Mouse (Mus musculus): ENCODE data around the gene Tspan7. TPM values are rescaled to one million over a fixed set of nuclear protein-coding genes. Genes with fewer than 3 reads are reported as not detected.

Tspan7 gene
- total and polyA plus RNA-seq, 3 experiments: not detected

DNA sequence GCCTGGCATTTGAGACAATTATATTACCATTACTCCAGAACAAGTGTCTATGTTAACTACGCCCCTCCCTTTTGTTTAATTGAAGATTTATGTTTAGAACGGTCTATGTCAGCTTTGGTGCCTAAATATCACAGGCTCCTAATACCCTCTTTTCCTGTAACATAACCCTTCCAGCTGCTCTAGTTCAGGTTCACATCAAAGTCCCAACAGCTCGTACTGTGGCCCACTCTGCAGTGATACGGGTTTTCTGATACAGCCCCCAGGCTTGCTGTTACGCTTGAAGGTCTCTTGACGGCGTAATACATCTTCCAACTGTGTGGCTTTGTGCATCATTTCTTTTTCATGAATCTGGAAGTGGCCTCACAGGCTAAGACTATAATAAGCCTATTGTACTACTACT is 31.5 kb downstream of the Tspan7 start:
- no peak overlapping the region for H3K27ac ChIP-seq (ENCODE audit: control insufficient read depth, low read depth, low read length)
- H3K9me3 ChIP-seq (replicated peaks; ENCODE audit: insufficient read depth, low read length): no peaks in the 10 kb centered on the region
- TF ChIP-seq ZC3H11A (IDR thresholded peaks at IDR 0.05; ENCODE audit: low read depth, low read length) (no peak), MEF2A (IDR thresholded peaks at IDR 0.05; ENCODE audit: extremely low read depth, insufficient replicate concordance, low read depth, low read length, poor library complexity, severe bottlenecking) (no peak), USF2 (IDR thresholded peaks at IDR 0.05; ENCODE audit: borderline replicate concordance in 1 of 2, insufficient read depth in 1 of 2, low read depth in 1 of 2, low read length in 2 of 2) (no peak), USF1 (IDR thresholded peaks at IDR 0.05; ENCODE audit: low read depth, low read length) (no peak), BHLHE40 (IDR thresholded peaks at IDR 0.05; ENCODE audit: borderline replicate concordance, low read depth, low read length) (no peak), ZNF384 (IDR thresholded peaks at IDR 0.05; ENCODE audit: low read depth, low read length) (no peak), JUND (IDR thresholded peaks at IDR 0.05; ENCODE audit: low read depth, low read length) (no peak), GATA1 (IDR thresholded peaks at IDR 0.05; ENCODE audit: low read depth, low read length) (no peak), RCOR1 (IDR thresholded peaks at IDR 0.05; ENCODE audit: low read depth, low read length) (no peak), MXI1 (IDR thresholded peaks at IDR 0.05; ENCODE audit: low read depth, low read length) (no peak), MYB (IDR thresholded peaks at IDR 0.05; ENCODE audit: low read depth, low read length) (no peak), MAX (IDR thresholded peaks at IDR 0.05; ENCODE audit: low read length) (no peak), CHD2 (IDR thresholded peaks at IDR 0.05; ENCODE audit: low read length) (no peak)
- no peaks in the 10 kb centered on the region for H3K79me2 ChIP-seq (ENCODE audit: control insufficient read depth, insufficient read depth, low read length, poor library complexity)
- no peak overlapping the region for H3K4me3 ChIP-seq (ENCODE audit: control insufficient read depth in 1 of 2, insufficient read depth in 1 of 2, low read depth in 2 of 2, low read length in 2 of 2)
- H3K27me3 ChIP-seq (ENCODE audit: control insufficient read depth in 1 of 2, insufficient read depth in 2 of 2, low read length in 2 of 2): no peaks in the 10 kb centered on the region
- no peaks in the 10 kb centered on the region for H3K36me3 ChIP-seq (ENCODE audit: control insufficient read depth in 1 of 2, insufficient read depth in 2 of 2, low read length in 2 of 2)
- DNase-seq (ENCODE audit: low read depth, low spot score): no peak
- H3K9ac ChIP-seq (ENCODE audit: control insufficient read depth, low read depth, low read length, poor library complexity, severe bottlenecking): no peak overlapping the region
- H3K4me1 ChIP-seq (ENCODE audit: control insufficient read depth in 1 of 2, insufficient read depth in 2 of 2, low read length in 2 of 2): no peaks in the 10 kb centered on the region

- no peaks in the 10 kb centered on the region for H3K79me2 ChIP-seq (ENCODE audit: control insufficient read depth, insufficient read depth, low read length, poor library complexity)
- no peak overlapping the region for H3K9ac ChIP-seq (ENCODE audit: control insufficient read depth, low read depth, low read length, poor library complexity, severe bottlenecking)
- H3K4me1 ChIP-seq (ENCODE audit: control insufficient read depth in 1 of 2, insufficient read depth in 2 of 2, low read length in 2 of 2): no peaks in the 10 kb centered on the region
- DNase-seq (ENCODE audit: low read depth, low spot score): no peak
- no peak overlapping the region for H3K4me3 ChIP-seq (ENCODE audit: control insufficient read depth in 1 of 2, insufficient read depth in 1 of 2, low read depth in 2 of 2, low read length in 2 of 2)
- no peaks in the 10 kb centered on the region for H3K27me3 ChIP-seq (ENCODE audit: control insufficient read depth in 1 of 2, insufficient read depth in 2 of 2, low read length in 2 of 2)
- H3K36me3 ChIP-seq (ENCODE audit: control insufficient read depth in 1 of 2, insufficient read depth in 2 of 2, low read length in 2 of 2): no peaks in the 10 kb centered on the region
- no peak overlapping the region for H3K27ac ChIP-seq (ENCODE audit: control insufficient read depth, low read depth, low read length)
- no peaks in the 10 kb centered on the region for H3K9me3 ChIP-seq (replicated peaks; ENCODE audit: insufficient read depth, low read length)
- TF ChIP-seq ZKSCAN1 (IDR thresholded peaks at IDR 0.05; ENCODE audit: low read depth, low read length) (no peak), EP300 (IDR thresholded peaks at IDR 0.05; ENCODE audit: low read depth in 1 of 2, low read length in 2 of 2) (no peak), JUND (IDR thresholded peaks at IDR 0.05; ENCODE audit: low read depth, low read length) (no peak), MYB (IDR thresholded peaks at IDR 0.05; ENCODE audit: low read depth, low read length) (no peak), MEF2A (IDR thresholded peaks at IDR 0.05; ENCODE audit: extremely low read depth, insufficient replicate concordance, low read depth, low read length, poor library complexity, severe bottlenecking) (no peak), ZC3H11A (IDR thresholded peaks at IDR 0.05; ENCODE audit: low read depth, low read length) (no peak), NRF1 (IDR thresholded peaks at IDR 0.05; ENCODE audit: insufficient read depth, low read depth, low read length, poor library complexity, severe bottlenecking) (no peak), CTCF (IDR thresholded peaks at IDR 0.05 in 2 of 3, conservative IDR thresholded peaks at IDR 0.05 in 1 of 3; ENCODE audit: control insufficient read depth in 1 of 3, insufficient read depth in 1 of 3, low read depth in 2 of 3, low read length in 3 of 3, poor library complexity in 1 of 3, severe bottlenecking in 1 of 3) (no peak), ETS1 (IDR thresholded peaks at IDR 0.05; ENCODE audit: low read depth, low read length) (no peak), TBP (IDR thresholded peaks at IDR 0.05; ENCODE audit: low read depth, low read length) (no peak), SMC3 (IDR thresholded peaks at IDR 0.05; ENCODE audit: low read depth, low read length) (no peak), HCFC1 (IDR thresholded peaks at IDR 0.05; ENCODE audit: low read depth, low read length) (no peak), NELFE (IDR thresholded peaks at IDR 0.05; ENCODE audit: low read depth, low read length) (no peak), POLR2AphosphoS5 (IDR thresholded peaks at IDR 0.05; ENCODE audit: borderline replicate concordance, low read depth, low read length) (no peak)
These were observed 32.0 kb downstream of the Tspan7 start for GRCm38 (mm10) chrX:10516925-10517324.
